Mouse (Mus musculus): ENCODE measurements around the gene Nprl2. TPM values are rescaled to one million over a fixed set of nuclear protein-coding genes. Genes with fewer than 3 reads are reported as not detected.

The Nprl2 gene
- total RNA-seq, 1 experiment from 2014 or later: 27.3 TPM

Other genes with a start within 250 kb of the Nprl2 start
- gene Cish, start 246.2 kb upstream of the Nprl2 start, total RNA-seq (2021): 8.1 and 14.9 TPM in 2 replicates
- 21.9 and 23.0 TPM in 2 replicates for gene Hemk1, start 203.9 kb upstream of the Nprl2 start, total RNA-seq (2021)
- gene 6430571L13Rik, start 201.6 kb upstream of the Nprl2 start, total RNA-seq (2021): 1.4 and 1.5 TPM in 2 replicates
- gene Cacna2d2, start 142.6 kb upstream of the Nprl2 start, total RNA-seq (2021): 5.6 and 6.9 TPM in 2 replicates
- gene Tmem115, start 8.3 kb upstream of the Nprl2 start, total RNA-seq (2021): 44.5 and 47.6 TPM in 2 replicates
- 20.0 and 27.3 TPM in 2 replicates for gene Cyb561d2, start within 50 bp of the Nprl2 start, total RNA-seq (2021)
- gene Zmynd10, start 5.1 kb downstream of the Nprl2 start, total RNA-seq (2021): 0.39 and 0.67 TPM in 2 replicates
- gene Rassf1, start 9.3 kb downstream of the Nprl2 start, total RNA-seq (2021): 24.7 and 26.6 TPM in 2 replicates
- 48.2 and 48.4 TPM in 2 replicates for gene Tusc2, start 21.0 kb downstream of the Nprl2 start, total RNA-seq (2021)
- gene Hyal2, start 25.7 kb downstream of the Nprl2 start, total RNA-seq (2021): 31.1 and 36.1 TPM in 2 replicates
- 10.9 and 11.6 TPM in 2 replicates for gene Hyal1, start 34.7 kb downstream of the Nprl2 start, total RNA-seq (2021)
- gene Naa80, start 36.7 kb downstream of the Nprl2 start, total RNA-seq (2021): 21.2 and 21.4 TPM in 2 replicates
- gene Hyal3, start 38.6 kb downstream of the Nprl2 start, total RNA-seq (2021): 2.0 and 2.8 TPM in 2 replicates
- gene Ifrd2, start 45.4 kb downstream of the Nprl2 start, total RNA-seq (2021): 47.0 and 54.5 TPM in 2 replicates
- 5.1 and 8.4 TPM in 2 replicates for gene Sema3b, start 67.0 kb downstream of the Nprl2 start, total RNA-seq (2021)
- gene Gnai2, start 93.1 kb downstream of the Nprl2 start, total RNA-seq (2021): 202 and 238 TPM in 2 replicates
- 0.39 and 8.5 TPM in 2 replicates for gene Slc38a3, start 127.3 kb downstream of the Nprl2 start, total RNA-seq (2021)
- not detected in 2 replicates for gene Gnat1, start 137.5 kb downstream of the Nprl2 start, total RNA-seq (2021)
- 23.1 and 23.6 TPM in 2 replicates for gene Sema3f, start 168.2 kb downstream of the Nprl2 start, total RNA-seq (2021)
- gene Rbm5, start 228.8 kb downstream of the Nprl2 start, total RNA-seq (2021): 135 and 149 TPM in 2 replicates